In the genomic region with DNA sequence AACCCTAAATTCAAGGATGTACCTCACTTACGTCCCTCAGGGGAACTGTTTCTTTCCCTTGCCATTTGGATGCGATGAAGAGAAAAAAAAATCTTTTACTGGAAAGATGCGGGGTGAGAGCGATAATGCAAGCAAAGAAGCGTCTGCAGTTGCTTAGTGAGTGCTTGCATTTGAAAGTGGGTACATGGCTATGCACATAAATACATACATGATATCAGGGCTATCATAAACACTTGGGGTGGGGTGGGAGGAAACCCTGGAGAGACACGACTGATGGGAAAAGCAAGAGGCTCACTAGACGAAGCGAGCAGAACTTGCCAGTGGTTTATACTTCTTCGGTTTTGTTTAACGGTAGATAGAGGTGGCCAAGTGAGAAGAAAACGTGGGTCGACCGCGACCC, we compare ENCODE assay signal across 7 mouse cellular contexts. TPM values are rescaled to one million over a fixed set of nuclear protein-coding genes. Genes with fewer than 3 reads are reported as not detected.
DNase-seq lines count a peak whose midpoint lies in the region; ATAC-seq and TF ChIP-seq lines count a peak whose summit lies in the region.

A gene (plus strand): TSS at position 301 of the 400 bp plus-strand sequence.

- H3K27ac ChIP-seq in CH12.LX (ENCODE audit: insufficient read depth, low read depth) (no peak within 1 kb of the TSS), MEL (ENCODE audit: control insufficient read depth, low read depth, low read length) (0 out of 2 replicates have a peak within 1 kb of the TSS, but pooled peaks have one; percentile 13)
- no peak within 1 kb of the TSS for H3K27ac ChIP-seq in heart, embryonic 13.5 days (replicated peaks)
- H3K27ac ChIP-seq in liver, embryonic 13.5 days: peak within 1 kb of the TSS; percentile 57

- TF ChIP-seq POLR2A in CH12.LX (IDR thresholded peaks at IDR 0.05; ENCODE audit: low read depth, low read length): no peak
- no peak for TF ChIP-seq POLR2A in MEL (IDR thresholded peaks at IDR 0.05; ENCODE audit: control insufficient read depth in 1 of 2, insufficient read depth in 1 of 2, low read depth in 1 of 2, low read length in 2 of 2, poor library complexity in 1 of 2)

- H3K36me3 ChIP-seq in CH12.LX (replicated peaks in 1 of 2; ENCODE audit: control insufficient read depth in 1 of 2, insufficient read depth in 1 of 2, low read length in 1 of 2) (peaks cover 0 to 23% of the 10 kb centered on the region in 2 experiments), MEL (ENCODE audit: control insufficient read depth in 1 of 2, insufficient read depth in 2 of 2, low read length in 2 of 2) (peaks cover 0 to 25% of the 10 kb centered on the region in 2 experiments; a peak in 2 of 4 replicates)
- no peaks in the 10 kb centered on the region for H3K36me3 ChIP-seq in heart, embryonic 13.5 days
- no peaks in the 10 kb centered on the region for H3K36me3 ChIP-seq in liver, embryonic 13.5 days

- no peak for TF ChIP-seq CTCF in CH12.LX (conservative IDR thresholded peaks at IDR 0.05 in 1 of 2, IDR thresholded peaks at IDR 0.05 in 1 of 2; ENCODE audit: low read depth in 2 of 2, low read length in 2 of 2)
- TF ChIP-seq CTCF in MEL (IDR thresholded peaks at IDR 0.05 in 2 of 3, conservative IDR thresholded peaks at IDR 0.05 in 1 of 3; ENCODE audit: control insufficient read depth in 1 of 3, insufficient read depth in 1 of 3, low read depth in 2 of 3, low read length in 3 of 3, poor library complexity in 1 of 3, severe bottlenecking in 1 of 3): no peak

- H3K4me3 ChIP-seq in CH12.LX (replicated peaks in 1 of 3; ENCODE audit: low read depth in 2 of 3, low read length in 2 of 3, poor library complexity in 1 of 3): peak within 1 kb of the TSS; percentile 86 to 100 (median 97)
- H3K4me3 ChIP-seq in MEL (ENCODE audit: control insufficient read depth in 1 of 2, insufficient read depth in 1 of 2, low read depth in 2 of 2, low read length in 2 of 2): peak within 1 kb of the TSS; percentile 69 to 85
- H3K4me3 ChIP-seq in heart, embryonic 13.5 days: peak within 1 kb of the TSS; percentile 76
- peak within 1 kb of the TSS; percentile 91 for H3K4me3 ChIP-seq in liver, embryonic 13.5 days (replicated peaks)

- dilution Hi-C loops in CH12.LX (cut with MboI; ENCODE audit: extremely low pct_ligation_motif_present, extremely low pct_unique_long_range_greater_than_20kb, low sequenced_read_pairs): no loop called here

- no peak for TF ChIP-seq EP300 in CH12.LX (IDR thresholded peaks at IDR 0.05; ENCODE audit: low read length)
- TF ChIP-seq EP300 in MEL (IDR thresholded peaks at IDR 0.05; ENCODE audit: low read depth in 1 of 2, low read length in 2 of 2): no peak

- H3K4me1 ChIP-seq in CH12.LX (ENCODE audit: control insufficient read depth in 1 of 2, insufficient read depth in 2 of 2) (peaks cover 3 to 20% of the 10 kb centered on the region in 2 experiments; a peak in 3 of 4 replicates), MEL (ENCODE audit: control insufficient read depth in 1 of 2, insufficient read depth in 2 of 2, low read length in 2 of 2) (peaks cover 10 to 15% of the 10 kb centered on the region in 2 experiments)
- peaks cover 12% of the 10 kb centered on the region for H3K4me1 ChIP-seq in heart, embryonic 13.5 days
- peaks cover 33% of the 10 kb centered on the region for H3K4me1 ChIP-seq in liver, embryonic 13.5 days (replicated peaks)

- DNase-seq in CH12.LX (ENCODE audit: extremely low read depth) (no peak), MEL (ENCODE audit: low read depth, low spot score) (no peak)
- no peak for DNase-seq in liver, embryonic 13.5 days
- DNase-seq in urinary bladder, postnatal 4 days (ENCODE audit: low spot score in 2 of 2): no peak
- no peak for DNase-seq in frontal cortex, postnatal 10 days (ENCODE audit: low spot score in 2 of 2)

- no peak for ATAC-seq in heart, embryonic 13.5 days (ENCODE audit: extremely low read depth, insufficient number of reproducible peaks, low FRiP score, low TSS enrichment)
- 0 out of 2 replicates have a peak, but pooled peaks have one; percentile 5 for ATAC-seq in liver, embryonic 13.5 days (ENCODE audit: low read depth)
- ATAC-seq in cerebellum, adult (ENCODE audit: insufficient number of reproducible peaks, low FRiP score, low TSS enrichment): no peak

- H3K27me3 ChIP-seq in CH12.LX (replicated peaks) (no peaks in the 10 kb centered on the region), MEL (ENCODE audit: control insufficient read depth in 1 of 2, insufficient read depth in 2 of 2, low read length in 2 of 2) (peaks cover 2 to 3% of the 10 kb centered on the region in 2 experiments; a peak in 3 of 4 replicates)
- H3K27me3 ChIP-seq in heart, embryonic 13.5 days (replicated peaks): peaks cover 27% of the 10 kb centered on the region
- 0 out of 2 replicates have a peak, but pooled peaks cover 7% of the 10 kb centered on the region for H3K27me3 ChIP-seq in liver, embryonic 13.5 days

- H3K79me2 ChIP-seq in CH12.LX (replicated peaks; ENCODE audit: control insufficient read depth, extremely low read depth, insufficient read depth, poor library complexity, severe bottlenecking) (peaks cover 2% of the 10 kb centered on the region; the same call in 1 of the 2 replicates), MEL (ENCODE audit: control insufficient read depth, insufficient read depth, low read length, poor library complexity) (peaks cover 16% of the 10 kb centered on the region)

- in situ Hi-C loops in CH12.LX (cut with MboI; ENCODE audit: low pct_ligation_motif_present, low pct_unique_long_range_greater_than_20kb, low sequenced_read_pairs): no loop called here

- peak within 1 kb of the TSS; percentile 97 for H3K4me2 ChIP-seq in CH12.LX (ENCODE audit: insufficient read depth, low read depth, poor library complexity, severe bottlenecking)
- peak within 1 kb of the TSS; percentile 88 for H3K4me2 ChIP-seq in heart, embryonic 13.5 days
- peak within 1 kb of the TSS; percentile 91 for H3K4me2 ChIP-seq in liver, embryonic 13.5 days

- H3K9me3 ChIP-seq in CH12.LX (replicated peaks; ENCODE audit: low read length) (no peaks in the 10 kb centered on the region), MEL (replicated peaks; ENCODE audit: insufficient read depth, low read length) (no peaks in the 10 kb centered on the region)
- no peaks in the 10 kb centered on the region for H3K9me3 ChIP-seq in heart, embryonic 13.5 days
- H3K9me3 ChIP-seq in liver, embryonic 13.5 days (replicated peaks): no peaks in the 10 kb centered on the region

- H3K9ac ChIP-seq in CH12.LX (ENCODE audit: insufficient read depth, low read depth) (peak within 1 kb of the TSS; percentile 64), MEL (ENCODE audit: control insufficient read depth, low read depth, low read length, poor library complexity, severe bottlenecking) (peak within 1 kb of the TSS; percentile 86)
- H3K9ac ChIP-seq in heart, embryonic 13.5 days: peak within 1 kb of the TSS; percentile 94
- peak within 1 kb of the TSS; percentile 91 for H3K9ac ChIP-seq in liver, embryonic 13.5 days

- TF ChIP-seq RAD21 in CH12.LX (IDR thresholded peaks at IDR 0.05; ENCODE audit: low read depth, low read length) (no peak), MEL (IDR thresholded peaks at IDR 0.05; ENCODE audit: low read depth, low read length) (no peak)

- WGBS in heart, embryonic 13.5 days: 14% methylated on average over 14 of the region's 14 CpGs
- WGBS in liver, embryonic 13.5 days (ENCODE audit: insufficient replicate concordance): 12% methylated on average over 14 of the region's 14 CpGs

TF ChIP-seq in CH12.LX, 34 proteins besides CTCF, POLR2A, EP300 and RAD21 (continues in another document):
- TF ChIP-seq NRF1 (IDR thresholded peaks at IDR 0.05; ENCODE audit: low read depth, low read length) (no peak), PAX5 (IDR thresholded peaks at IDR 0.05; ENCODE audit: low read length) (no peak), SMC3 (IDR thresholded peaks at IDR 0.05; ENCODE audit: low read depth, low read length) (no peak), MXI1 (IDR thresholded peaks at IDR 0.05; ENCODE audit: low read depth, low read length) (no peak), MAZ (IDR thresholded peaks at IDR 0.05; ENCODE audit: low read depth, low read length) (no peak), MAFK (IDR thresholded peaks at IDR 0.05; ENCODE audit: insufficient replicate concordance, low read length) (no peak), IRF4 (IDR thresholded peaks at IDR 0.05; ENCODE audit: low read depth, low read length) (no peak), ZC3H11A (IDR thresholded peaks at IDR 0.05; ENCODE audit: low read depth, low read length) (no peak), ZNF384 (IDR thresholded peaks at IDR 0.05; ENCODE audit: low read depth, low read length) (no peak), CHD1 (IDR thresholded peaks at IDR 0.05; ENCODE audit: low read depth, low read length) (no peak), JUND (conservative IDR thresholded peaks at IDR 0.05; ENCODE audit: low read depth, low read length) (no peak), MEF2A (IDR thresholded peaks at IDR 0.05; ENCODE audit: borderline replicate concordance, low read depth, low read length) (no peak)

TF ChIP-seq in MEL, 35 proteins besides CTCF, POLR2A, EP300 and RAD21:
- TF ChIP-seq GATA1 (IDR thresholded peaks at IDR 0.05; ENCODE audit: low read depth, low read length) (0 out of 2 replicates have a peak, but pooled peaks have one; percentile 4), CHD1 (IDR thresholded peaks at IDR 0.05; ENCODE audit: low read depth, low read length) (peak; percentile 62; the same call in 1 of the 2 replicates), KAT2A (conservative IDR thresholded peaks at IDR 0.05; ENCODE audit: low read depth, low read length) (no peak), TBP (IDR thresholded peaks at IDR 0.05; ENCODE audit: low read depth, low read length) (no peak), POLR2AphosphoS2 (IDR thresholded peaks at IDR 0.05; ENCODE audit: low read length) (no peak)
TF ChIP-seq in MEL: peak in this region for 2.

RNA-seq across cellular contexts. Expression of the gene that starts here (rescaled TPM):
- total RNA-seq in CH12.LX (2012; rRNA removed) (not detected in 2 replicates), CH12.LX (2014; rRNA removed) (not detected in 2 replicates), MEL (2012; rRNA removed) (0.07 and 0.08 TPM in 2 replicates)
- polyA plus RNA-seq in CH12.LX (2012; ENCODE audit: insufficient read length, low read depth) (not detected in 2 replicates), MEL (2012; ENCODE audit: insufficient read depth in 1 of 2, insufficient read length in 2 of 2, low read depth in 1 of 2, low replicate concordance in 2 of 2, missing spikeins in 1 of 2) (under 1 TPM in 1 of 2 experiments, not detected in 1; 0.03 TPM)
- polyA plus RNA-seq in heart, embryonic 13.5 days (2015; fragmentation: Nextera tagmentation; extraction: Ambion mirVana): 113 and 126 TPM in 2 replicates
- 2.4 and 2.5 TPM in 2 replicates for polyA plus RNA-seq in liver, embryonic 13.5 days (2015; fragmentation: Nextera tagmentation; extraction: Ambion mirVana)

Comparison
In these comparisons a context has a peak if more than half of its experiments do, and no peak if none do; other contexts are left out.
1. RNA of the gene that starts here (polyA plus RNA-seq): 113 to 126 TPM in heart, embryonic 13.5 days; 2.4 to 2.5 TPM in liver, embryonic 13.5 days, not detected in CH12.LX and 0.03 TPM in MEL; every median in the first group is over 10 times any median in the second.
2. H3K27ac ChIP-seq: peak in MEL (single experiment) and liver, embryonic 13.5 days (single experiment); none in CH12.LX (single experiment) and heart, embryonic 13.5 days (single experiment).
3. Peak in every context shown above with its lines, with median percentiles within 50 percentile points of each other: H3K4me2 ChIP-seq, H3K4me3 ChIP-seq and H3K9ac ChIP-seq.